Mouse (Mus musculus) hindbrain, embryonic 14.5 days (tissue): ENCODE results near the gene Rcn2. TPM values are rescaled to one million over a fixed set of nuclear protein-coding genes. Genes with fewer than 3 reads are reported as not detected.

Source experiments
- ATAC-seq: fragments of 200-750 bp; cut with Nextera tagmentation; 2 replicates; pipeline ENCODE4 v1.8.0; 2017; ENCODE audit warnings: moderate number of reproducible peaks, mild to moderate bottlenecking, moderate TSS enrichment, moderate library complexity; ENCODE audit not compliant: low FRiP score
- DNase-seq: peaks from one replicate; pipeline ENCODE4 v3.0.0-alpha.2; 2015; ENCODE audit warnings: low spot score
- H3K27ac ChIP-seq: fragments of 300-500 bp; sonication (generic); 2 replicates; pipeline ENCODE4 v1.5.1; 2014; ENCODE audit warnings: mild to moderate bottlenecking, moderate library complexity
- H3K27me3 ChIP-seq: fragments of 300-500 bp; sonication (generic); 2 replicates; pipeline ENCODE4 v1.6.1; 2014; ENCODE audit warnings: mild to moderate bottlenecking, low read length, mixed read lengths; ENCODE audit not compliant: control insufficient read depth, insufficient read depth
- H3K36me3 ChIP-seq: fragments of 300-500 bp; sonication (generic); replicated peaks from 2 replicates; pipeline ENCODE4 v1.6.1; 2014; ENCODE audit not compliant: control insufficient read depth, insufficient read depth
- H3K4me1 ChIP-seq: fragments of 300-500 bp; sonication (generic); replicated peaks from 2 replicates; pipeline ENCODE4 v1.6.1; 2014; ENCODE audit warnings: antibody characterized with exemption, low read length, mixed read lengths; ENCODE audit not compliant: control insufficient read depth, insufficient read depth
- H3K4me2 ChIP-seq: fragments of 300-500 bp; sonication (generic); replicated peaks from 2 replicates; pipeline ENCODE4 v1.6.1; 2014; ENCODE audit warnings: mild to moderate bottlenecking, moderate library complexity
- H3K4me3 ChIP-seq: fragments of 300-500 bp; sonication (generic); replicated peaks from 2 replicates; pipeline ENCODE4 v1.5.1; 2014; ENCODE audit warnings: mild to moderate bottlenecking, low read length
- H3K9ac ChIP-seq: fragments of 300-500 bp; sonication (generic); 2 replicates; pipeline ENCODE4 v1.6.1; 2014
- H3K9me3 ChIP-seq: fragments of 300-500 bp; sonication (generic); 2 replicates; pipeline ENCODE4 v1.6.1; 2016; ENCODE audit warnings: low read length; ENCODE audit not compliant: control insufficient read depth
- WGBS: fragments of 180-500 bp; shearing (Covaris S2); extraction: QIAGEN DNeasy Blood & Tissue Kit; methylation state at CpG from one replicate; pipeline ENCODE4 v1.1.7; 2014; 5-methylcytosine and 5-hydroxymethylcytosine counted together
- polyA plus RNA-seq: library from polyadenylated mRNA; unstranded; fragments of >200 nt; fragmentation: Nextera tagmentation; extraction: Ambion mirVana; gene quantifications from 2 replicates; pipeline ENCODE4 v1.2.1, GENCODE M21; 2014

Gene Rcn2
- polyA plus RNA-seq, 1 experiment from 2014 or later, result 265 TPM

DNA sequence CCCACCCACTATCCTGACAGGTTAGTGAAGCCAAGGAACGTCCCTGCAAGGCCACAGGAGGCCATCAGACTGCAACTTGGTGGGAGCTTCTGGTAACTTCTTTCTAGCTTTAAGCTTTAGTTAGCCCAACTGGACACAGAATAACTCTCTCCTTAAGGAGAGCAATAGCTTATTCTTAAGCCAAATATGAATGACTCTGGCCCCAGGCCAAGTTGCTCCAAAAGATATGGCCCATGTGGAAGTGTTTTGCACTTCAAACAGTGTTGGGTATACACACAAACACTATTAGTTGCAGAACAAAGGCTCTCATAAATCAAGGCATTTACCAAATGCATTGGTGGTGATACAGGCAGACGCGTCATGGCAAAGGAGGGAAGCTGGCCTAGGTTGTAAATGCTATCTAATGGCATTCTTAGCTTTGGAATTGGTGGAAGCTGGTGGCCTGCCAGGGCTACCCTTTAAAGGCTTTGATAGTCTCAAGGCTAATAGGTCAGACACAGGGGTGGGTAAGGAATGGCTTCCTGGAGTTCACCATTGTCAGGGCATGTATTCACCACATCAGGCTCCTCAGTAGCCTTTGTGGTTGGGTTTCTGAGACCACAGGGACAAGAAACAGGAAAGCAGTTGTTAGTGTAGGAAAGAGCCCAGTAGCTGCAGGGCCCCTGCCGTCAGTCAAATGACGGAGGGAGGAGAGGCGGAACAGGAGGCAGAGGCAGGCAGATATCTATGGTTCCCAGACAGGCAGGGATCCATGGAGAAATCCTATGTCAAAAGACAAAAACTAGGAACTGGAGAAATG lies 64.8 kb downstream of the Rcn2 start:
- no peak overlapping the region for H3K27ac ChIP-seq
- H3K4me3 ChIP-seq, result no peak overlapping the region
- DNase-seq (no peak), ATAC-seq (no peak)
- H3K27me3 ChIP-seq, result no peaks in the 10 kb centered on the region
- H3K9me3 ChIP-seq, result no peaks in the 10 kb centered on the region
- 51% methylated on average over 6 of the region's 6 CpGs for WGBS
- H3K4me2 ChIP-seq, result no peak overlapping the region
- H3K9ac ChIP-seq, result no peak overlapping the region
- H3K36me3 ChIP-seq, result no peaks in the 10 kb centered on the region
- H3K4me1 ChIP-seq, result no peaks in the 10 kb centered on the region

DNA sequence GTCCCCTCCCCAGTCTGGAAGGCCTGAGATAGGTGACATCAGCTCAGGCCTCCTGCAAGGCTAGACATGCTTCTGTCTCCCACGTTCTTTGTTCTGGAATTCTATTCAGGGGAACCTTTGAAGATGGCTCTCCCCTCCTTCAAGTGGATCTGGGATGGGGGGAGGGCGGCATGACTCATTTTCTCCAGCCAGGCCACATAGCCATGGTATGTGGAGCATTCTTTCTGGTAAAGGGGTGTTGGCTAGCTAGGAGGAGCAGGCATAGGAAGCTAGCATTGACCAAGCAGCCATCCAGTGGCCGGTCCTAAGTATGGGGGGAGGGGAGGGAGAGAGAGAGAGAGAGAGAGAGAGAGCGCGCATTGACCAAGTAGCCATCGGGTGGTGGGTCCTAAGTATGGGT lies 65.9 kb downstream of the Rcn2 start:
- DNase-seq, result no peak
- Histone ChIP-seq H3K27me3 (no peaks in the 10 kb centered on the region), H3K9me3 (no peaks in the 10 kb centered on the region), H3K4me2 (no peak overlapping the region), H3K4me1 (no peaks in the 10 kb centered on the region), H3K4me3 (no peak overlapping the region), H3K36me3 (no peaks in the 10 kb centered on the region), H3K9ac (no peak overlapping the region), H3K27ac (no peak overlapping the region)
- 74% methylated on average over 6 of the region's 6 CpGs for WGBS
- no peak for ATAC-seq

DNA sequence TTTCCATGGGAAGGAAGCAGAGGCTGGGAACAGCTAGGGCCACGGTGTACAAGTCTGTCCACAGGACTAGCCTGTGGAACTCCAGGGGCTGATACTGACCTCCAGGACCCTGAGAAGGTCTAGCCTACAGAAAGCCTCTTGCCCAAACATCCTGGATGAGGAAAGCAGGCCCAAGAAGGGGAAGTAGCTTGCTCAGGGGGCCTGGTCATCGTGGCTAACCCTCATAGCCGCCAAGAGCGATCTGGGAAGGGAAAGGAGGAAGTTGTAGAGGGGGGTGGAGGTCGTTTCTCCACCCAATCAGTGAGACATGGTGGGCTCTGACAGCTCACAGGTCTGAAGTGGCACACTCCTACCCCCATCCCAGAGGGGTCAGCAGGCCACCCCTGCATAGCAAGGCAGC lies 66.5 kb downstream of the Rcn2 start:
- Histone ChIP-seq H3K9ac (no peak overlapping the region), H3K4me3 (no peak overlapping the region), H3K36me3 (no peaks in the 10 kb centered on the region), H3K27ac (no peak overlapping the region), H3K4me2 (no peak overlapping the region), H3K4me1 (no peaks in the 10 kb centered on the region), H3K9me3 (no peaks in the 10 kb centered on the region), H3K27me3 (no peaks in the 10 kb centered on the region)
- ATAC-seq (no peak), DNase-seq (no peak)
- 77% methylated on average over 5 of the region's 5 CpGs for WGBS

Other genes with a start within 250 kb of the Rcn2 start
- 42.1 and 43.5 TPM in 2 replicates for gene Scaper, start 103.7 kb upstream of the Rcn2 start, polyA plus RNA-seq
- gene 4930563M21Rik, start 31.3 kb upstream of the Rcn2 start, polyA plus RNA-seq, result not detected in 2 replicates
- gene Pstpip1, start 48.1 kb downstream of the Rcn2 start, polyA plus RNA-seq, result 0.22 and 0.84 TPM in 2 replicates
- gene Tspan3, start 123.6 kb downstream of the Rcn2 start, polyA plus RNA-seq, result 605 and 634 TPM in 2 replicates